Mouse (Mus musculus) T-cell, adult 66 days (primary cell): ENCODE data around the gene Atp6v1a. TPM values are rescaled to one million over a fixed set of nuclear protein-coding genes. Genes with fewer than 3 reads are reported as not detected.

Experiments used
- total RNA-seq, 2 experiments: library from RNA; stranded (reverse); gene quantifications; 3 replicates in 1 of 2; 4 replicates in 1 of 2; pipeline ENCODE4 v1.2.4; 2023

Atp6v1a gene
- total RNA-seq: 10 to 100 TPM; 23.4 to 29.9 TPM

GRCm38 (mm10) chr16:44139536-44140185 is at the start of gene Atp6v1a, which contains the start of gene Naa50:
Gene Atp6v1a, minus strand, starts transcription at chr16:44139705.
Gene Naa50, plus strand, starts transcription at chr16:44139830.

DNA sequence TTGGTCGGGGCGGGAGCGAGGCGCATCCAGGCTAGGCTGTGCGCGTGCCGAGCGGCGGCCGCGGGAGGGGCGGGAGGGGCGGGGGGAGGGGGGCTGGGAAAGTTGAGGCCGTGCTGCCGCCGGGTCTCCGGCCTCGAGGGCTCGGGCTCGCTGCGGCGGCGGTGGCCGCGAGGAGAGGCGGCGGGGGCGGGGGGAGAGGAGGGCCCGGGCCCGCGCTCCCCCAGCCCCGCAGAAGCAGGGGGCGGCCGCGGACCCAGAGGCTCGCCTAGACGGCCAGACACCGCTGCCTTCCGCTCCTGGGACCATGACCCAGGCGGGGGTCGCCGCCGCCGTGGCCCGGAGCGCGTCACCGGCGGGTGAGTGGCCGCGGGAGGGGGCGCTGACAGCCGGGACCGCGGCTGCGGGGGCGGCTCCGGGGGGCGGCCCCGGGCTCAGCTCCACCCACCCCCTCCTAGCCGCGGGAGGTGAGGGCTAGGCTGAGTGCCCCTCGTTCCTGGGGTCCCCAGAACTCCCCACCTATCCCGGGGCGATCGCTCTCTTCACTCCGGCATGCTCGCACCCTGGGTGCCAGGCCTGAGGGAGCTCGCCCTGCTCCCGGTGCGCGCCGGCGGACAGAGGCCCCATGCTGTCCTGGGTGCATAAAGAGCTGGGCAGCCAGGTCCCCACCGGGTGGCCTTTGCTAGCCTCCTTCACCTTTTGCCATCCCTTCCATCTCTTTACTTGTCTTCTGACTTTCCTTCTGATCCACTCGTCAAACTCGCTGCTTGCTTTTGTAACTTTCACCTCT is 33.8 kb upstream of the Atp6v1a start, which contains the start of gene Usf3:
Gene Usf3 (plus strand): TSS at position 92 of the 787 bp plus-strand sequence.

DNA sequence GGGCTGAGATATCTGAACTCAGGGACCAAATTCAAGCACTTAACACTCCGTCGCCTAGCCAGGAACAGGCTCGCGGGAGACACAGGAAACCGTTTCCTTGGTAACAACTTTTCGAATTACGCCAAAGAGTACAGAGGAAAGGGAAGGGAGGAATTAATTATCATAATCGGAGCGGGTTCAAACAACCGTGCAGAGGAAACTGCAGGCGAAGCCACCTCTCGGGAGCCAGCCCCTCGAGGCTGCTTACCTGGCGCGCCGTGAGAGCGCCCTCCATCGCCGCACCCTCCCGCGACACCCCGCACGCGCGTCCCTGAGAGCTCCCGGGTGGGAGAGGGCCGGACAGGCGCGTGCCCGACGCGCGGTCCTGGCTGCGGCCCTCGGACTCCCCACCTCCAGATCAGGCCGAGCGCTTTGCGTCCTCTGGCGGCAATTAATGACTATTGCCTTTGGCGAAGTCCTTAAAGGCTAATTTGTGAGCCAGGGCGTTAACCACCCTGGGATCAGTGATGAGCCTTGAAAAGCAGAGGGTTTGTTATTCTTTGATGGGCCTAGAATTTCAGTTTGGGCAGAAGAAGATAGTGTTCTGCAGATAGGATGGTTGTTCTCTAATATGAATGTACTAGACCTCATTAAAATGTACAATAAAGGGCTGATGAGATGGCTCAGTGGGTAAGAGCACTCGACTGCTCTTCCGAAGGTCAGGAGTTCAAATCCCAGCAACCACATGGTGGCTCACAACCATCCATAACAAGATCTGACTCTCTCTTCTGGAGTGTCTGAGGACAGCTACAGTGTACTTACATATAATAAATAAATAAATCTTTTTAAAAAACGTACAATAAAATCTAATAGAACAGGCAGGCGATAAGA is 76.2 kb downstream of the Atp6v1a start, which contains the start of gene Gramd1c:
Gene Gramd1c (minus strand): TSS at position 321 of the 870 bp plus-strand sequence.

Other genes starting within 250 kb of the Atp6v1a start
- gene Ccdc191, start 249.9 kb downstream of the Atp6v1a start, total RNA-seq: 10 to 100 TPM in 1 of 2 experiments, 1 to 10 TPM in 1; 6.9 to 12.1 TPM
- 10 to 100 TPM; 60.0 to 70.5 TPM for gene Qtrt2, start 212.9 kb downstream of the Atp6v1a start, total RNA-seq
- gene Zdhhc23, start 159.9 kb downstream of the Atp6v1a start, total RNA-seq: 1 to 10 TPM; 4.6 TPM
- gene Gramd1c, start 76.4 kb downstream of the Atp6v1a start, total RNA-seq: 1 to 10 TPM; 2.1 to 2.3 TPM
- gene Naa50, start 125 bp upstream of the Atp6v1a start, total RNA-seq: 10 to 100 TPM; 32.0 to 40.9 TPM
- 10 to 100 TPM; 24.6 to 26.8 TPM for gene Usf3, start 33.5 kb upstream of the Atp6v1a start, total RNA-seq
- 100 to 1,000 TPM; 244 to 274 TPM for gene Sidt1, start 193.5 kb upstream of the Atp6v1a start, total RNA-seq
- gene Spice1, start 207.4 kb upstream of the Atp6v1a start, total RNA-seq: 10 to 100 TPM; 86.6 to 88.6 TPM